Mouse (Mus musculus) cerebellum, adult 9-11 months (tissue): ENCODE measurements around the gene Elavl1.

ENCODE experiments used
- DNase-seq: peaks from one replicate; pipeline ENCODE4 v3.0.0; 2022

Elavl1 gene

DNA sequence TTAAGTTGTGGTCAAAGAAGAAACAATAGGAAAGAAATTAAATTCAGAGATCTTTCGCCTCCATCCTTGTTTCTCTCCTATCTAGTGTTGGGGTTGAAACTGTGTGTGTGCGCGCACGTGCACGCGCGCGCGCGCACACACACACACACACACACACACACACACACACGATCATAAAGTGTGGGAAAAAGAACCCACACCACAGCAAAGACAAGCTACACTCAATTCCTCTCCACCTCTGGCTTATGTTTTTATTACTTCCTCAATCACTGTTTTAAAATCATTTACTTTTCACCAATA is 5.7 kb downstream of the Elavl1 start:
- DNase-seq: no peak

DNA sequence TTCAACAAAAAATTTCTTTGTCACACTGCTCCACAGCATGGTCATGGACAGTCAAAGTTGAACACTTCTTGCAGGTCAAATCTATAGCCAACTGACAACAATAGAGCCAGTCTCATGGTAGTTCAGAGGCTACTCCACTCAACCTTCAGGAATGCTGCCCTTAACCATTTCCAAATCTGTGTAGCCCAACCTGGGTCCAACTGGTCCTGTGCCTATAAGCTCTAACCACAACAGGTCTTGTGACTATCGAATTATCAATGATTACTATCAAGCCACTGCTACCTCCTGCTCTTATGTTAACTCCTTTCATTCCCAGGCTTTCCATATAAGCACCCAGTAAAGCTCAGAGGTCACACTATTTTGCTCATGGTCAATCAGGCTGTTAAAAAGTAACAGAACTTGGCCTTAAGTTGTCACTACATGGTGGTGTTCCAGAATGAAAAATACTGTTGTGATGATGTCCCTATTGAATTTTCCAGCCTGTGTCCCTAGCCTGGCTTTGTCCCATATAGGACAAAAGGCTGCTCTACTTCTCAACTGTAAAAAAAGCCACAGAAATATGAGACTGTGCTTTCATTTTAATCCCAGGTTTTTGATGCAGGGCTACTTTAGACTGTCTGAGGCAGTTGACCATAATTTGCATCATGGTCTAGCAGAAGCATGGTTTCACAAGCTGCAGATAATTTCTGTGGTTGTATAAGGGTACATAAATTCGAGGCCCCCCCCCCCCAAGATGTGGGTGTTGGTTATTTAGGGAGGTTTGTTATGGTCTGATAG is 6.2 kb downstream of the Elavl1 start:
- no peak for DNase-seq

DNA sequence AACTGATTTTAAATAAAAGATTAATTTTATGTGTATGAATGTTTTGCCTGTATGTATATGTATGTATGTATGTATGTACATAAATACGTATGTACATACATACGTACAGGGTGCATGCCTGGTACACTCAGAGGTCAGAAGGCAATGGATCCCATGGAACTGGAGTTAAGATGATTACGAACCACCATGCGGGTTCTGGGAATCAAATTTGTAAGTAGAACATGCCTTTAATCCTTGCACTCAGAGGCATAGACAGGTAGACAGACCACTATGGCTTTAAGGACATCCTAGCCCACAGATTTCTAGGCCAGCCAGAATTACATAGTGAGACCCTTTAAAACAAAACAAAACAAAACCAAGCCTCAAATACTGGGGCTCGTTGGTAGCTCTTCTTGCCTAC is 7.1 kb downstream of the Elavl1 start:
- DNase-seq: no peak

DNA sequence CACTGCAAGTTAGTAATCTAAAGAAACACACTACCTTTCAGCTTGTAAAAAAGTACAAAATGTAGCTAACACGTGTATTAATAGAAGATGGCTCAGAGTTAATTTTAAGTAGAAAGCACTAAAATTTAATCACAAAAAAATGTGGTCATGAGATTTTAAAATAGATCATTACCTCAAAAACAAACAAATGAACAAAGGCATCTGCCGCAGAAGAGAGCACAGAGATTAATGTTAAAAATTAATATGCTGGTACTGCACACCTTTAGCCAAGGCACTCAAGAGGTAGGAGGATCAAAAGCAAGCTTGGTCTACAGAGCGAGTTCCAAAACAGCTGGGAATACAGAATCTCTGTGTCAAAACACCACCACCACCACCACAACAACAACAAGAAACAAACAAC is 10.4 kb downstream of the Elavl1 start:
- DNase-seq: no peak

DNA sequence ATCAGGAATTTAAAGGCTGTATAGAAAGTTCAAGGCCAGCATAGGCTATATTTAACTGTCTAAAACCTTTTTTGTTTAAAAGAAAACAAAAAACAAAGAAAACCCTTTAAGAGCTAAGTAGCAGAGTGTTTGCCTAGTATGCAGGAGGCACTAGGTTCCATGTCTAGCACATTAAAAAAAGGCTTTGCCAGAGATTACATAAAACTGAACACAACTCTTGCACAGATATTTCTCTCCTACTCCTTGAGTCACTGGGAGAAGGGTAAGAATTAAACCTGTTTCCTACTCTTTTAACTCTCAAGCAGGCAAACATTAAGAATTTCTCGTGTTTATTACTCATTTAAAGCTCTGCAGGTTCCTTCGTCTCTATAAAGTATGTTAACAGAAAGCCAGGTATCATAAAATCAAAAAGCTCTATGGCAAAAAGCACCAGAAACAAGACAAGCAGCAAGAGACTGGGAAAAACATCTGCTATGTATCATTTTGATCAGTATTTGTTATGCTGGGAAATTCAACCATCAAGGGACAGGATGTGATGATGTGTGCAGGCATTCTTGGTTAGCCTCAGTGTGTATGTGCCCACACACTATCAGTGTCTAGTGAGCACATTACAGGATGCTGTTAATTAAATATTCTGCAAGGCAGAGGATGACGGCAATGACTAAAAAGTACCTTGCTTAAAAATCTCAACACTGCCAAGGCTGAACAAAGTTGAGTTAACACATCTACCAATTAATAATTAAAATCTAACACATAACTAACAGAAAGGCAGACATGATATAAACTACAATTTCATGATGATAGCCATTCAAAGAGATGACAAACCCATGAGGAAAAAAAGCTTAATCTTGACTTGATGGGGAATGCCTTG is 11.7 kb downstream of the Elavl1 start:
- no peak for DNase-seq

DNA sequence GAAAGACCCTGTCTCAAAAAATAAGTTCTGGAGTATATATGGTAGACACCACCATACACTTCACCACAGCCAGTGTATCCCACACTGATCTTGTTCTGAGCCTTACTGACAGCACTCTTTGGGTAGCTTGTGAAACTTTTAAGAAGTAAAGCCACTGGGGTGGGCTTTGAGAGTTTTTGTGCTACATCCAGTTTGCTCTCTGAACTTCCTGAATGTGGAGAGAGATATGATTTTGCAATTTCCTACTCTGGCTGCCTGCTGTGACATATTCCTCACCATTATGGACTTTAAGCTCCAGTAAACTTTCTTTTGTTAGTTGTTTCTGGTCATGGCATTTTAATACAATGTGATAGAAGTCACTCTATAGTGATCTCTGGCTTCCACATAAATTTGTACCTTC is 13.1 kb downstream of the Elavl1 start:
- DNase-seq: no peak

DNA sequence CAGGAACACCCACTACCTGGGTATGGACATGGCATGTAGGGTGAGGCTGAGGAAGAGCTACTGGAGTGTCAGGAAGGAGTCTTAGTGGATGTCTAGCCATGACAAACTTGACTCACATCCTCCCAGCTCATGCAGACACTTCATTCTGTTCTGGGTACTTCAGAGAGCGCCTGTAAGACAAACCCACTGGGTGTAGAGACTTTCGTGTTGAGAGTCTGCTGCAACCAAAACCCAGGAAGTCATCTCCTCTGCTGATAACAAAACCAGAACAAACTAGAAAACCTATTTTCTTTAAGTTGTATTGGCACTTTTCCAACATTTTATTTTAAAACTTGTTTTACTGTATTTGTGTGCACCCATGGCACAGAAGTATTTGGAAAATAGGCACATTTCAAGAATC is 19.4 kb downstream of the Elavl1 start:
- no peak for DNase-seq

DNA sequence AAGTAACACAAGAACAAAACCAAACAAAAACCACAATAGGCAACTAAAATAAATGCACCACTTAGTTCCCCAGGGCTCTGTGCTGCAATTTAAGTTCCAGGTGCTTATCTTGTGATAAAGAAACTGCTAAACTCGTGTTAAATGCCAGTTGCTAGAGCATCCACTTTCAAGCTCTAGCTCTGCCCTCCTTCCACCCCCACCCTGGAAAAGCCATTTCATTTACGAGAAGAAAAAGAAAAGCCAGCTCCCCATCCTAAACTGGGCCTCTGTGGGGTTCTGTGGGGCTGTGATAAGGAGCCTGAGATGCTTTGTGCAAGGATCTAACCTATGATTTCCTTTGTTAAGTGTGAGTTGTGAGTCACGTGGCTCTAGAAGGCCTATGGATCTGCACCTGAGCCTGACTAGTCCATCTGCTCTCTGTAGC is 21.1 kb downstream of the Elavl1 start:
- DNase-seq: no peak

DNA sequence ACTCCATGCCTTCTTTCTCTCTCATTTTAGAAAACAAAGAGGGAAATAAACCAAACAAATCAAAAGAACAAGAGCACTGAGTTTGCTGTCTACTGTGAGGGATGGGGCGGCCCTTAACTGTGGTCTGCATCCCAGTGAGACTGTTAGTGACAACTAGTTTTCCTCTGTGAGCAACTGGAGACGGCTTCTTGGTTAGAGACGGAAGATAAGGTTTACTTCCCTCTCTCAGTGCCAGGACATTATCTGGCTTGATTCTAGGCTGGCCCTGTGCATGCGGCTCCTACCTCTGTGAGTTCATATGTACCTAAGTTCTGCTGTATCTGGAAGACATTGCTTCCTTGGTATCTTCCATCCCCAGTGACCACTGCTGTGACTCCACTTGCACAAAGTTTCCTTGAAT is 27.4 kb downstream of the Elavl1 start:
- no peak for DNase-seq

DNA sequence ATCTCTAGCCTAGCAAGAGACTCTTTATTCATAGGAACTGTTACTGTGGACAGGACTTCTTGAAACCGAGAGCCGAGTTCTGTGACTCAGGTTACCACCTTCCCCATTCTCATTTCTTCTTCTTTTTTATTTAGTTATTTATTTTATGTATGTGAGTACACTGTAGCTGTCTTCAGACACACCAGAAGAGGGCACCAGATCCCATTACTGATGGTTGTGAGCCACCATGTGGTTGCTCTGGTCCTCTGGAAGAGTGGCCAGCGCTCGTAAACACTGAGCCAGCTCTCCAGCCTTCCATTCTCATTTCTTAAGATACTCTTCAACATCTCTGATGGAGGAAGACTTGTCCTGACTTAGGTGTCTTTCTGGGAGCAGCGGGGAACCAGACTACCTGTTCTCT is 32.5 kb downstream of the Elavl1 start:
- no peak for DNase-seq

DNA sequence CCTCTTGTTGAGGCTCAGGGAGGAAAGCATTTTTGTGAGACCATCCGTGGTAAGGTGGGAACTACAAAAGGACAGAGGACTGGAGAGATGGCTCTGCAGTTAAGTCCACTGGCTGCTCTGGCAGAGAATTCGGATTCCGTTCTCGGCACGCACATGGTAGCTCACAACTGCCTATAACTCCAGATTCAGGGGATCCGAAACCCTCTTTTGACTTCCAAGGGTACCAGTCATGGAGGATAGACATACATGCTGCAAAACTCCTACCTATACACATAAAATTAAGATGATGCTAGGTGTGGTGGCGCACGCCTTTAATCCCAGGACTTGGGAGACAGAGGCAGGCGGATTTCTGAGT is 49.1 kb downstream of the Elavl1 start:
- no peak for DNase-seq

DNA sequence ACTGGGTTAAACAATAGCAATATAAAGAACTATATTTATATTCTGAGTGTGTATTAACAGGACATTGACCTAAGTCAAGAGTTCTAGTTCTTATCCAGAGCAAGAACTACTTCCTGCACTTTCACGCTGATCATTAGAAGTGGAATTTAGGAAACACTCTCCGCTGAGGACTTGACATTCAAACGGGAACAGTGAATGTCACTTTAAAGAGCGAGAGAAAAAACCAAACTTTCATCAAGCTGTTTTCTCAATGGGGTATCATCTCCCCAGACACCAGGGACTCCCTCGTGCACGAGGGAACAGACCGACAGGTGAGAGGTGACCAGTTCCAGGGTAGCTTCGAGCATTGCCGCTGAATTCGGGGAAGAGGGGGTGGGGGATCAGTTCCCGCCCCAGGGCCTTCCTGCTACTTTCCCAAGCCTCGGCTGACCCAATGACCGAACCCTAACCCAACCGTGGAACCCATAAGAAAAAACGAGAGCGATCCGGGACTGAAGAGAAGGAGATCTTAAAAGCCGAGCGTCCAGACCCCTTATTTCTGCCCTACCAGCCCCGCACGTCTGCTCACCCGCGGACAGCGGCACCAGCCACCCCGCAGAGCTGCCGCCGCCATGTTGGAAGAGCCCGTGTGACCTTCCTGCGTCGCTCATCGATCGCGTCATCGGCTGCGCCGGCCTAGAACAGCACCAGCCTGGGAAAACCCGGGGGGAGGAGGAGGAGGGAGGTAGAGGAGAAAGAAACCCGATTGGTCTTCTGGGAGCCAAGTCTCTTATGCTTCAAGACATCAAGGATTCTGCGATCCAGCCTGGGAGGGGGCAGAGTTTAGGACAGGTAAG is 49.7 kb downstream of the Elavl1 start, which contains the start of gene Timm44:
TSS of gene Timm44 (minus strand) at position 639 of the 836 bp plus-strand sequence.
- peak; percentile 97 for DNase-seq

DNA sequence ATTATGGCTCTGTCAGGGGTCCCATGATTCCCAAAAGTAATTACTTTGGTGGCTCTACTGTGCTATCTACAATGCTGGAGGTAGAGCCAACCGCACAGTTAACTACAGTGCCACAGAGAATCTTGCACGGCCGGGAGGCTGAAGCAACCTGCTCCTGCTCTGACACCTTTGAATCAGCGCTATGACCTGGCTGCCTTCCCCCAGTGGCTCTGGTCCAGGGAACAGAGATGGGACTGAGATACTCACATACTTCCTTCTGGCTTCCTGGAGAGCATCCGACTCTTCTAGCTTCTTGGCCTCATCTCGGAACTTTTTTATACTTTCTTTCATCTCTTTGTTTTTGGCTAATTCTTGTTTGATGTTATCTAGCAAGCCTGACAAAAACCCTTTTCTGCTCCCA is 55.6 kb downstream of the Elavl1 start:
- no peak for DNase-seq

DNA sequence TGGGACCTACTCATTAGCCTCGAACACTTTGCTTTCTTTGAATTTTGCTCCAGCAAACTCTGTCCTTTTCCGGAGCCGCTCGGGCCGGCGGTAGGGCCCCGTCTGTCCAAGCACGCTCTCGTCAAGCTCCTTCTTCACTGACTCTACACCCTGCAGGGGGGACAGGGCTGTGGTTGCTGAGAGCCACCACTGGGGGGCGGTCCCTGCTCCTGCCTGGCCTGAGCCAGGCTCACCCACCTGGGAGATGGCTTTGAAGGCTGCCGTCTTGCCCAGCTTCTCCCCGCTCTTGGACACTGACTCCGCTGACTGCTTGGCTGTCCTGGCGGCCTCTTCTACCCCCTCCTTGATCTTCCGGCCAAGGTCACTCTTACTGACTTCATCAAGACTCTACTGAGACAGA is 57.6 kb downstream of the Elavl1 start:
- DNase-seq: no peak

DNA sequence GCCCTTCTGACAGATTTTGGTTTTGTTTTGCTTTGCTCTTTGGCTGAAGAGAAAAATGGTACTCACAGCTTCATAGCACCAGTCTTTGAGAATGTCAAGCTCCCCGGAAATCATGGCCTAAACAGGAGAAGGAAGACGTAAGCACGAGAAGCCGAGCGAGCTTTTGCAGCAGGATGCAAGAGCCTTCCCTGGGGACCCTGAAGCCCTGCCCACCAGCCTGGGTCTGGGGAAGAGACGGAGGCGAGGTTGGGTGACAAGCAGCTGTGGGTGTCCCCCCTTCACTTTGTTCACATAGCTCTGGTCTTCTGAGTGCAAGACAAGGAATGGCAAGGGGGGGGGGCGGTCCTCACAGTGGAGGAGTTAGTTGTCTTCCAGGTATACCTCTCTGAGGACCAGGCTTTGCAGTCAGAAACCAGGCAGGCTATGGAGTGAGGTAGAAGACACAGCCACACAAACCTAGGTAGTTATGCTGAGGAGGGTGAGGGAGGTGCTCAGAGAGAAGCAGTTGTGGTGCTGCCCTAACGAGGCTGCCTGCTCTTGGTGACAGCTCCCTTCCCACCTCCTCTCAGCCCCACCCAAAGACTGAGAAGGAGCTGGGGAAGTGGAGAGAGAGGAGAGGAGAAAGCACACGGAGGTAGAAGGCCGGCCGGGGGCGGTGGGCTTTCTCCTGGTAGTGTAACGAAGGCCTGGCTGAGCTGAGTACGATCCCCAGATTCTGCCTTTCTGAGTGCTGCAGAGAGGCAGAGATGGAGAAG is 59.9 kb downstream of the Elavl1 start:
- DNase-seq: no peak

DNA sequence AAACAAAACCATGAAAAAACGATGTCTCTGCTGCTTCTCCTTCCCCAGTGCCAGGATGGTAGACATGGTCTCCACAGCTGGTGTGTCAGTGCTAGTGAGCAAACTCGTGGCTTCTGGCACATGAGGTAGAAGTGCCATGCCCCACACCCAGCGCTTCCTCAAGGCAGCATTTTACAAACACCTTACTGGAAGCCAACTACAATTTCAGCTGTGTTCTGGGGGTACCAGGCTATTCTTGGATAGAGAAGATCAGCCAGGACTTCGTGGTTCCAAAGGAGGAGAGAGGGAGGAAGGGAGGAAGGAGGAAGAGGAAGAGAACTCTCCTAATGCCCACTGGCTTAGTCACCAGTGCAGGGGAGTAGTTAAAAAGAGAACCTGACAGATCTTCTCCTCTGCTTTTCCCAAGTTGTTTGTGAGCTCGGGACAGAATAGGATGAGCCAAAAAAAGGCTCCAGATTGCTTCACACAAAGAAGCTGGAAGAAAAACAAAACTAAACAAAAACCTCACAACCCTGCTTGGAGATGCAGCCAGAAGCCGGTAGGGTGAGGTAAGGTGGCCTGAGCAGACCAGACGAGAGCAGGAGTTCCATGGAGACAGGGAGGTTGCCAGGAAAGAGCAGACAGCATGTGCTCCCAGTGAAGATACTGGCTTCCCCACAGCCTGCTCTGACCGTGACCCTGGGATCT is 62.0 kb downstream of the Elavl1 start:
- no peak for DNase-seq

DNA sequence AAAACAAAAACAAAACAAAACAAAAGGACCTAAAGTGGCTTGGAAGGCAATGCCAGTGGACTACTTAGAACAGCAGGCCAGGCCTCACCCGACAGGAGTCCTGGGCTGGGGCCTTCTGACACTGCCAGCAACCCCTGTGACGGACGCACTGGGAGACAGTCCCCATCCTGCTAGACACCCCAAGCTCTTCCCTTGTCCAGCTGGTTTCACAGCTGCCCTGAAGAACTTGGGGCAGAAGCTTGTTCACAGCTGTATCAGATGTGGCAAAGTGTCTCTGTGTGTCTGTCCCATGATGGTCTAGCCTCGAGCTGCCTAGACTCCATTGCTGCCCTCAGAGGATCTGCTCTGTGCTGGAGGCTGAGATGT is 65.4 kb downstream of the Elavl1 start:
- DNase-seq: no peak

DNA sequence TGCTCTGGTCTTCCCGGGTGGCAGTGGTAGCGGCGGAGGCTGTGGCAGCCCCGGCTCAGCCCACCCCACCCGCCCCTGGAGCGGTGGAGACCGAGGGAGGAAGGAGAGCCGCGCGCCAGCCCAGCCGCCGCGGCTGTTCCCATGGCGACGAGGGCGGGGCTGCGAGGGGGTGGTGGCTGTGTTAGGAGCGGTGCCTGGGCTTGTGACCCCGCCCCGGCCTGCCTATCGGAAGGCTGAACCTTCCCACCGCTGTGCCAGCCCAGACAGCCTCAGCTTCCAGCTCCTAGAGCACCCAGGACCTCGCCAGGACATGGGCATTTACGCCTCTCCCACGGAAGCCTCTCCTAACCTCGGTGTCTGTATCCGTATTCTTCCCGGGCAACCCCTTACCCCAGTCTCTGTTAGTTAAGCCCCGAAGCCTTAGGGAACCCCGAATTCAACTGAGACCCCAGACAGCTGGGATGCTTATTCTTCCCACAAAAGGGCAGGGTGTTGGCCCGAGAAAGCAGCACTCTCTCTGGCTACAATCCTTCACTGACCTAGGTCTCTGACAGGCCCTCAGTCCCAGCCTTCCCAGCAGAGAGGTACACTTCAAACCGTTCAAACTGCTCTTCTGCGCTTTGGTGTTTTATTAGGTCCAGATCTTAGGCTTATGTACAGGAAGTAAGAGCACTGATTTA is 65.9 kb downstream of the Elavl1 start, which contains the start of gene Ctxn1:
TSS of gene Ctxn1 (minus strand) at position 150 of the 680 bp plus-strand sequence.
- DNase-seq: peak; percentile 78

DNA sequence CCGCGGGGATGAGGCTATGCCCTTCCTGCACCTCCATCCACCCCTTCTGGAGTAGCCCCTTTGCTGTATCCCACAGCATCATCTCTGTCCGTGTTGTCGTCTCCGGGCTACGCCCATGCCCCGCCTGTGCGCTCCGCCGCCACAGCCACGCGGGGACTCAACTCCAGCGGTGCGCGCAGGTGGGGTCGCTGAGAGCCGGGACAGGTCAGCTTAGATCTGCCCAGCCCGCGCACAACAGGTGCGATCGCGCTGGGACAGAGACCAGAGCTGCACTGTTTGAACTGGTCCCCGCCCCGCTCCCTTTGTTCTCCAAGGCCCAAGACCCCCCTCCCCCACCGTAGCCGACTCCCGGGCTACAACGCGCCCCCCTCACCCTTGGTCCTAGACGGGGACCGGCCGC is 66.5 kb downstream of the Elavl1 start:
- DNase-seq: peak; percentile 48

DNA sequence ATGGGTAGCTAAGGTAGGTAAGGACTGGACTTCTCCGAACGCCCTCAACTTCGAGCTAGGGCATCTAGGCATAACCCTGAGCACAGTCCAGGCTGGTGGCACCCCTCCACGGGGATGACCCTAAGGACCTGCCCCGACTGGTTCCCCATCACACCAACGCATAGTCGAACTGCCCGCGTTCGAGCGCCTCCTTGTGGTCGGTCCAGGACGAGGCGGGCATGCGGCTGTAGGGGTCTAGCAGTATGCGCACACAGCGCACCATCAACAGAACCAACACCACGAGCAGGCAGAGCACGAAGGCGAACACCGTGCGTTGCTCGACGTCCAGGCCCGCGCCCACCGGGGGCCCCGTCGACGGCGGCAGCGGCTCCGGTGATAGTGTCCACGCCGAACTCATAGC is 67.0 kb downstream of the Elavl1 start:
- DNase-seq: peak; percentile 67

DNA sequence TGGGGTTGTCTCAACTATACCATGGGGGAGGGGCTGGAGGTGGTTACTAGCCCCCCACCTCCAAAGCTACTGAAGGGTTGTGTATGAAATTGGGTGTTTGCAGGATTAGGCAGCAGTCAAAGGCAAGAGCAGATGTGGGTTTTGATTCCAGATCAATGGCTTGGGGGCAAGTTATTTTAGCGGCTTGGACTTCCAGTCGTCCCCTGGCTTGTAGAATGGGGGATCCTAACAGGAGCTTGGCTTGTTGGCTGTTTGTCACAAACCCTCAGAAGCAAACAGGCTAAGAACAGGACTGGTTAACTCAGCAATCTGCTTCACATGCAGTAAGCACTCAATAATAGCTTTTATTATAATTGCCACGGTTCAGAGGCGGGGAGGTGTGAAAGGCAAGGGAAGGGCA is 67.9 kb downstream of the Elavl1 start:
- DNase-seq: no peak

DNA sequence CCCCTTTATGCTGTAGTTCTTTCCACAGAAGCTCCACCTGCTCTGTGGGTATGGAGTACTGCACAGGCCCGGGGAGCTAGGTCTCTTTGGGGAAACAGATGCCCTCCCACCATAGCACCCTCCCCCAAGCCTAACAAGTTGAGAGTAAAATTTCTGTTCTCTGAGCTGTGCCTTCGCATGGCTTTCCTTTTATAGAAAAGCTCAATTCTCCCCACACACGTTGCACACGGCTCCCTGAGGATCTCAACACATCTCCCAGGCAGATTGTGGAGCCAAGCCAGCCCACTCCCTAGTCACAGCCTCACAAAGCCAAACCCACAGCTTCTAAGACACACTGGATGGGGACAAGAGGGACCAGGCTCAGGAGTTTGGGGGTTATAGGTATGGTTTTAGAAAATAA is 68.3 kb downstream of the Elavl1 start:
- no peak for DNase-seq
